Mouse (Mus musculus) liver, embryonic 13.5 days (tissue): ENCODE results near the gene Zhx3. TPM values are rescaled to one million over a fixed set of nuclear protein-coding genes. Genes with fewer than 3 reads are reported as not detected.

Experiments
- ATAC-seq: fragments of 200-750 bp; cut with Nextera tagmentation; 2 replicates; pipeline ENCODE4 v1.8.0; 2017; ENCODE audit warnings: low read depth, mild to moderate bottlenecking, moderate number of reproducible peaks, moderate library complexity
- DNase-seq: peaks from one replicate; pipeline ENCODE4 v3.0.0; 2022
- H3K27ac ChIP-seq: fragments of 300-500 bp; sonication (generic); 2 replicates; pipeline ENCODE4 v1.5.1; 2015; ENCODE audit warnings: moderate library complexity, mild to moderate bottlenecking, inconsistent platforms
- H3K27me3 ChIP-seq: fragments of 300-500 bp; sonication (generic); 2 replicates; pipeline ENCODE4 v1.6.1; 2015; ENCODE audit warnings: mild to moderate bottlenecking, inconsistent platforms
- H3K36me3 ChIP-seq: fragments of 300-500 bp; sonication (generic); 2 replicates; pipeline ENCODE4 v1.6.1; 2015; ENCODE audit warnings: mild to moderate bottlenecking, inconsistent platforms
- H3K4me1 ChIP-seq: fragments of 300-500 bp; sonication (generic); replicated peaks from 2 replicates; pipeline ENCODE4 v1.6.1; 2015; ENCODE audit warnings: inconsistent platforms
- H3K4me2 ChIP-seq: fragments of 300-500 bp; sonication (generic); 2 replicates; pipeline ENCODE4 v1.6.1; 2015; ENCODE audit warnings: inconsistent platforms, mild to moderate bottlenecking, moderate library complexity
- H3K4me3 ChIP-seq: fragments of 300-500 bp; sonication (generic); replicated peaks from 2 replicates; pipeline ENCODE4 v1.5.1; 2015; ENCODE audit warnings: mild to moderate bottlenecking, inconsistent platforms
- H3K9ac ChIP-seq: fragments of 300-500 bp; sonication (generic); 2 replicates; pipeline ENCODE4 v1.6.1; 2015; ENCODE audit warnings: mild to moderate bottlenecking, inconsistent platforms
- H3K9me3 ChIP-seq: fragments of 300-500 bp; sonication (generic); replicated peaks from 2 replicates; pipeline ENCODE4 v1.6.1; 2016; ENCODE audit warnings: inconsistent platforms
- WGBS: fragments of 180-500 bp; shearing (Covaris S2); methylation state at CpG from one replicate; pipeline ENCODE4 v1.1.7; 2015; ENCODE audit not compliant: insufficient replicate concordance; 5-methylcytosine and 5-hydroxymethylcytosine counted together
- polyA plus RNA-seq: library from polyadenylated mRNA; unstranded; fragments of >200 nt; fragmentation: Nextera tagmentation; extraction: Ambion mirVana; gene quantifications from 2 replicates; pipeline ENCODE4 v1.2.1, GENCODE M21; 2015

Gene Zhx3
- polyA plus RNA-seq, 1 experiment from 2014 or later, result 2.1 TPM

DNA sequence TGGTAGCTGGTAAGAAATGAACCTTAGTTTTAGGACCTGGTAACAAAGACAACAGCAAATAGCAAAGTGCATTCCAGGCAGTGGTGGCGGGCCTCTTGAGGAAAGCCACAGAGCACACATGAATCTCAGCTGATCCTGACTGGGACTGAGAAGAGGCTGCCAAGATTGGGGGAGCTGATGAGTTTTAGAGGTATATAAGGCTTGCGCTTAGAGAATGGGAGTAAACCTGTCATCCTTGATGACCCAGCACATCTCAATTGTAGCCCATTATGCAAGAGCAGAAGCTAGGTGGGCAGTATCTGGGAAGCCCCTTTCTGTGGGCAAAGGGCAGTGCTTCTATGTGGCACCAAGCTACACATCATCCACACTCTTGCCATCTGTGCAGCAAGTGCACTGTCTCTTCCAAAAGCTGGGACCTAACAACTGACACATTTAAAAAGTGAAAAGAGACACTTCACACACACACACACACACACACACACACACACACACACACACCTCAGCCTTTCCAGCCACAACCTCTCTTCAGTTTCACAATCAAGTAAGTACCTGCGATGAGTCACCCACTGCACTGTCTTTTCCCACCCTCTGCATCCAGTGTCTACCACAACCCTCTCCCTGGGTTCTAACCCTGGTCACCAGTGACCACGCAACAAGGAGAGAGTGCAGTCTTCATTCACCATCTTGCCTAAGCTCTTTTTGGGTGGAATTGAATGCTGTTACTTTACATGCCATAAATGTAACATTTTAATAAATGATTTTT is 149.0 kb downstream of the Zhx3 start:
- peaks cover 56% of the 10 kb centered on the region for H3K36me3 ChIP-seq
- no peaks in the 10 kb centered on the region for H3K27me3 ChIP-seq
- DNase-seq (no peak), ATAC-seq (no peak)
- H3K9me3 ChIP-seq, result no peaks in the 10 kb centered on the region
- no peak overlapping the region; the same call in 1 of the 2 replicates for H3K27ac ChIP-seq
- no peak overlapping the region for H3K9ac ChIP-seq
- WGBS, result 86% methylated on average over 4 of the region's 4 CpGs
- no peak overlapping the region for H3K4me2 ChIP-seq
- H3K4me3 ChIP-seq, result no peak overlapping the region
- H3K4me1 ChIP-seq, result no peaks in the 10 kb centered on the region

- no peak overlapping the region for H3K4me3 ChIP-seq
- H3K27ac ChIP-seq, result no peak overlapping the region
- no peaks in the 10 kb centered on the region for H3K27me3 ChIP-seq
- H3K4me2 ChIP-seq, result no peak overlapping the region
- no peak for ATAC-seq
- no peaks in the 10 kb centered on the region for H3K9me3 ChIP-seq
- DNase-seq, result no peak
- WGBS, result 92% methylated on average over 4 of the region's 4 CpGs
- H3K36me3 ChIP-seq, result peaks cover 67% of the 10 kb centered on the region
- H3K9ac ChIP-seq, result no peak overlapping the region
- H3K4me1 ChIP-seq, result no peaks in the 10 kb centered on the region
These were observed 150.1 kb downstream of the Zhx3 start for GRCm38 (mm10) chr2:160722714-160723113.

DNA sequence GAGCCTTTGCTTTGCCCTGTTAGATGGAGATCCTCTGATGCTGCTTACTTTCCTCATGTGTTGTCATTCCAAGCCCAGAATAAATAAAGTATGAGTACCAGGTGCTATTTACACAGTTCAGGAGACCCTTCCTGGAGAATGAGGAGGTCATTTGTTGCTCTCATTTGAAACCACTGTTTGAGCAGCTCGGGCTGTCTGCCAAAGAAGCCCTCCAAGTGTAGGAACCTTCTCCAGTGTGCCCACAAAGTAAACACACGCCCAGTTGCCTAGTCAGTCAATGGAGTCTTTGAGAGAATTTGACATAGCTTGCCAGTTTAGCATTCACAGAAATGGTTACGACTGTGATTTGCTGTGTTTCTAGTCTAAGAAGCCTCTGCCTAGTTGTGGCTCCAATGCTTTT is 154.0 kb downstream of the Zhx3 start:
- DNase-seq, result no peak
- Histone ChIP-seq H3K27me3 (no peaks in the 10 kb centered on the region), H3K4me3 (no peak overlapping the region), H3K9me3 (no peaks in the 10 kb centered on the region), H3K4me2 (no peak overlapping the region), H3K9ac (no peak overlapping the region), H3K4me1 (no peaks in the 10 kb centered on the region), H3K27ac (no peak overlapping the region), H3K36me3 (peaks cover 96% of the 10 kb centered on the region)
- WGBS, result 85% methylated on average over 3 of the region's 3 CpGs
- ATAC-seq, result no peak

- DNase-seq, result no peak
- no peak overlapping the region for H3K9ac ChIP-seq
These were observed 155.5 kb downstream of the Zhx3 start for GRCm38 (mm10) chr2:160717269-160717668.

DNA sequence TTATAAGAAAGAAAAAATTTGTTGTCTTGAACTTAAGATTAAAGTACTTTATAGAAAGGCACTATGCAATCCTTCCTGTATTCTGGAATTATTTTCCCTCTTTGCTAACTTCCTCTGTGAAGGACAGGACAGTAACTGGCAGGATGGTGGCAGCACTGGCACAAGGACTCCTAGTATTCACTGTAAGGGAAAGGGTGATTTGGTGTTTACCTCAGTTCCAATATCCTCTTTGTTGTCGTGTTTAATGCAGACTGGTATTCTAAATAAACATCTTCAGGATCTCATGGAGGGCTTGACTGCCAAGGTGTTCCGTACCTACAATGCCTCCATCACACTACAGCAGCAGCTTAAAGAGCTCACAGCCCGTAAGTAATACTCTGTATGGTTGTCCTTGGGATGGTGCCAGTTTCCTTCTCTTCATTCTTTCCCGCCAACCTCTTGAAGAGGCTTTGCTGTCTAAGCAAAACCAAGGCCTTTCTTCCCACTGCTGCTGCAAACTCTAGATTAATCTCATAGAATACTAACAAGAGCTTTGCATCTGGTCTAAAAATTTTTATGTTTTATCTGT is 157.3 kb downstream of the Zhx3 start:
- H3K27ac ChIP-seq, result no peak overlapping the region
- H3K36me3 ChIP-seq, result peaks cover 96% of the 10 kb centered on the region
- no peak overlapping the region for H3K9ac ChIP-seq
- DNase-seq, result no peak
- no peak for ATAC-seq
- no peaks in the 10 kb centered on the region for H3K9me3 ChIP-seq
- no peaks in the 10 kb centered on the region for H3K4me1 ChIP-seq
- no peaks in the 10 kb centered on the region for H3K27me3 ChIP-seq
- H3K4me2 ChIP-seq, result no peak overlapping the region
- no peak overlapping the region for H3K4me3 ChIP-seq
- 87% methylated on average over 4 of the region's 4 CpGs for WGBS

More at GRCm38 (mm10) chr2:160717269-160717668, 155.5 kb downstream of the Zhx3 start:
- no peak for ATAC-seq
- Histone ChIP-seq H3K9me3 (no peaks in the 10 kb centered on the region), H3K4me2 (no peak overlapping the region), H3K4me3 (no peak overlapping the region), H3K27me3 (no peaks in the 10 kb centered on the region), H3K36me3 (peaks cover 96% of the 10 kb centered on the region), H3K27ac (no peak overlapping the region), H3K4me1 (no peaks in the 10 kb centered on the region)
- WGBS, result 65% methylated on average over 5 of the region's 5 CpGs

GRCm38 (mm10) chr2:160707673-160708072 is 165.1 kb downstream of the Zhx3 start:
- Histone ChIP-seq H3K4me2 (no peak overlapping the region), H3K4me3 (no peak overlapping the region), H3K27me3 (no peaks in the 10 kb centered on the region), H3K36me3 (peaks cover 90% of the 10 kb centered on the region), H3K9me3 (no peaks in the 10 kb centered on the region), H3K27ac (no peak overlapping the region), H3K9ac (no peak overlapping the region), H3K4me1 (no peaks in the 10 kb centered on the region)
- no peak for DNase-seq
- WGBS, result 70% methylated on average over 3 of the region's 3 CpGs
- no peak for ATAC-seq

GRCm38 (mm10) chr2:160702824-160703223 is 170.0 kb downstream of the Zhx3 start:
- Histone ChIP-seq H3K4me1 (peaks cover 4% of the 10 kb centered on the region; the same call in 1 of the 2 replicates), H3K4me3 (no peak overlapping the region), H3K9ac (no peak overlapping the region), H3K9me3 (no peaks in the 10 kb centered on the region), H3K4me2 (no peak overlapping the region), H3K27me3 (no peaks in the 10 kb centered on the region), H3K27ac (no peak overlapping the region), H3K36me3 (peaks cover 86% of the 10 kb centered on the region)
- ATAC-seq, result no peak
- no peak for DNase-seq

- Histone ChIP-seq H3K36me3 (peaks cover 84% of the 10 kb centered on the region), H3K9me3 (no peaks in the 10 kb centered on the region), H3K27ac (no peak overlapping the region), H3K9ac (no peak overlapping the region), H3K27me3 (no peaks in the 10 kb centered on the region), H3K4me2 (no peak overlapping the region), H3K4me3 (no peak overlapping the region), H3K4me1 (peaks cover 4% of the 10 kb centered on the region; the same call in 1 of the 2 replicates)
- ATAC-seq, result no peak
- WGBS, result 68% methylated on average over 3 of the region's 3 CpGs
- DNase-seq, result no peak
These were observed 171.2 kb downstream of the Zhx3 start for GRCm38 (mm10) chr2:160701603-160702002.

DNA sequence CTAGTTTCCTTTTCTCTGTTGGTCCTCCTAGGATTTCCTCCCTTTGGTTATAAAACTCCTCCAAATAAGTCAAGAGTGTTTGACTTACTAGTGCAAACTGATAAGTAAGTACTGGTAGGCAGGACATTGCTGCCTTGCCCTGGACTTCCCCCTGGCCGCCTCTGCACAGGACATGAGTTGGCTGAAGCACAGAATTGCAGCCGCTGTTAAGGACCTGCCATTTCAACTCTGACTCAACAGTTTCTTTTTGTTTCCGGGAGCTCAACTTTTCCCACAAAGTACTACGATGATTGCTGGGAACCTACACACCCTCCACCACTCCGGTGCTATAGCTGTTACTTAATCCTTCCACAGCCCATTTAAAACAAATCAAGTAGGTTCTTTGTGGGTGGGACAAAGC is 172.5 kb downstream of the Zhx3 start:
- 36% methylated on average over 5 of the region's 5 CpGs for WGBS
- no peaks in the 10 kb centered on the region for H3K9me3 ChIP-seq
- DNase-seq (no peak), ATAC-seq (peak; percentile 61)
- H3K27me3 ChIP-seq, result no peaks in the 10 kb centered on the region
- H3K9ac ChIP-seq, result no peak overlapping the region
- H3K27ac ChIP-seq, result no peak overlapping the region
- no peak overlapping the region for H3K4me3 ChIP-seq
- H3K4me1 ChIP-seq, result peaks cover 4% of the 10 kb centered on the region; the same call in 1 of the 2 replicates
- no peak overlapping the region for H3K4me2 ChIP-seq
- peaks cover 82% of the 10 kb centered on the region for H3K36me3 ChIP-seq

Other genes starting within 250 kb of the Zhx3 start
- gene Top1, start 227.1 kb downstream of the Zhx3 start, polyA plus RNA-seq, result 70.9 and 86.6 TPM in 2 replicates
- 4.4 and 5.2 TPM in 2 replicates for gene Plcg1, start 141.7 kb downstream of the Zhx3 start, polyA plus RNA-seq
- gene Lpin3, start 7.7 kb upstream of the Zhx3 start, polyA plus RNA-seq, result 0.55 and 0.80 TPM in 2 replicates
- gene Emilin3, start 39.3 kb upstream of the Zhx3 start, polyA plus RNA-seq, result 0.38 and 0.53 TPM in 2 replicates
- gene Chd6, start 236.1 kb upstream of the Zhx3 start, polyA plus RNA-seq, result 4.5 and 5.1 TPM in 2 replicates